Mouse (Mus musculus) myocyte (in vitro differentiated cells): ENCODE results near the gene Zfp874b. TPM values are rescaled to one million over a fixed set of nuclear protein-coding genes. Genes with fewer than 3 reads are reported as not detected.
"Not testable (repeated sequence)": the region's sequence is repeated elsewhere in the genome, so short reads cannot be mapped to it uniquely, and the experiment has no call there.

ENCODE experiments used
- H3K27me3 ChIP-seq: one replicate; pipeline ENCODE4 v1.6.1; 2011; ENCODE audit not compliant: control insufficient read depth, insufficient read depth, insufficient read length
- H3K36me3 ChIP-seq: one replicate; pipeline ENCODE4 v1.6.1; 2011; ENCODE audit not compliant: control insufficient read depth, insufficient read depth
- H3K4me2 ChIP-seq: one replicate; pipeline ENCODE4 v1.6.1; 2011; ENCODE audit warnings: low read depth, control low read depth
- H3K4me3 ChIP-seq: one replicate; pipeline ENCODE4 v1.5.1; 2011; ENCODE audit warnings: mild to moderate bottlenecking, control low read depth, moderate library complexity
- H3K79me2 ChIP-seq: one replicate; pipeline ENCODE4 v1.6.1; 2011; ENCODE audit not compliant: control insufficient read depth, insufficient read depth
- H3ac ChIP-seq: one replicate; pipeline ENCODE4 v1.6.1; 2011; ENCODE audit not compliant: control insufficient read depth, insufficient read length
- CEBPB ChIP-seq: IDR thresholded peaks from 2 replicates; pipeline ENCODE4 v1.6.1; 2011; ENCODE audit warnings: mild to moderate bottlenecking, moderate library complexity; ENCODE audit not compliant: poor library complexity, insufficient read depth, severe bottlenecking
- E2F4 ChIP-seq: IDR thresholded peaks from one replicate; pipeline ENCODE4 v1.6.1; 2011; ENCODE audit warnings: mild to moderate bottlenecking, control low read depth, moderate library complexity; ENCODE audit not compliant: insufficient read depth
- MAX ChIP-seq: IDR thresholded peaks from one replicate; pipeline ENCODE4 v1.6.1; 2011; ENCODE audit warnings: low read depth, mild to moderate bottlenecking, control low read depth
- MYOD1 ChIP-seq, 3 experiments: IDR thresholded peaks; one replicate each; pipeline ENCODE4 v1.6.1; 2011; ENCODE audit warnings: control low read depth in 2 of 3, low read depth in 2 of 3, mild to moderate bottlenecking in 2 of 3, moderate library complexity in 1 of 3; ENCODE audit not compliant: insufficient read length in 2 of 3, control insufficient read depth in 1 of 3
- MYOG ChIP-seq, 3 experiments: IDR thresholded peaks; one replicate each; pipeline ENCODE4 v1.6.1; 2011; ENCODE audit warnings: control low read depth in 2 of 3, low read depth in 2 of 3, mild to moderate bottlenecking in 2 of 3; ENCODE audit not compliant: insufficient read length in 2 of 3, control insufficient read depth in 1 of 3, insufficient read depth in 1 of 3
- POLR2A ChIP-seq: IDR thresholded peaks from one replicate; pipeline ENCODE4 v1.6.1; 2011; ENCODE audit warnings: low read depth, mild to moderate bottlenecking, control low read depth, moderate library complexity; ENCODE audit not compliant: insufficient read length
- POLR2AphosphoS2 ChIP-seq: IDR thresholded peaks from one replicate; pipeline ENCODE4 v1.6.1; 2011; ENCODE audit warnings: low read depth, control low read depth; ENCODE audit not compliant: insufficient read length
- REST ChIP-seq: IDR thresholded peaks from one replicate; pipeline ENCODE4 v1.6.1; 2011; ENCODE audit warnings: mild to moderate bottlenecking, control low read depth, moderate library complexity; ENCODE audit not compliant: insufficient read depth, insufficient read length
- SRF ChIP-seq: IDR thresholded peaks from one replicate; pipeline ENCODE4 v1.6.1; 2011; ENCODE audit warnings: low read depth; ENCODE audit not compliant: control insufficient read depth, insufficient read length
- TCF12 ChIP-seq: IDR thresholded peaks from one replicate; pipeline ENCODE4 v1.6.1; 2011; ENCODE audit warnings: mild to moderate bottlenecking, control low read depth; ENCODE audit not compliant: poor library complexity, insufficient read depth, severe bottlenecking
- TCF3 ChIP-seq: IDR thresholded peaks from one replicate; pipeline ENCODE4 v1.6.1; 2011; ENCODE audit warnings: low read depth, control low read depth; ENCODE audit not compliant: insufficient read length
- USF1 ChIP-seq: IDR thresholded peaks from one replicate; pipeline ENCODE4 v1.6.1; 2011; ENCODE audit warnings: low read depth, mild to moderate bottlenecking, control low read depth, moderate library complexity
- polyA plus RNA-seq: library from polyadenylated mRNA; unstranded; fragments of >200 nt; fragmentation: generic; extraction: Trizol; gene quantifications from one replicate; pipeline ENCODE4 v1.2.1, GENCODE M21; 2012; ENCODE audit warnings: missing spikeins

Gene Zfp874b
- polyA plus RNA-seq, 1 experiment, result 1.8 TPM

- H3K4me2 ChIP-seq, result peak within 1 kb of the TSS; percentile 80
- H3K27me3 ChIP-seq, result no peaks in the 10 kb centered on the region
- no peaks in the 10 kb centered on the region for H3K79me2 ChIP-seq
- H3K36me3 ChIP-seq, result peaks cover under 1% of the 10 kb centered on the region
- peak within 1 kb of the TSS; percentile 61 for H3ac ChIP-seq
- TF ChIP-seq POLR2A (peak; percentile 76), SRF (peak; percentile 14), REST (no peak), POLR2AphosphoS2 (peak; percentile 70)
- peak within 1 kb of the TSS; percentile 78 for H3K4me3 ChIP-seq
Measured at GRCm38 (mm10) chr13:67500084-67500719, 16.1 kb upstream of the Zfp874b start, which contains the start of gene Zfp58. Gene Zfp58 (minus strand): TSS chr13:67500555.

- Histone ChIP-seq H3K36me3 (peaks cover 33% of the 10 kb centered on the region), H3K4me2 (no peak overlapping the region), H3K27me3 (no peaks in the 10 kb centered on the region), H3K4me3 (no peak overlapping the region), H3ac (no peak overlapping the region), H3K79me2 (no peaks in the 10 kb centered on the region)
- no peak for TF ChIP-seq POLR2A
- TF ChIP-seq MAX, result no peak
- no peak for TF ChIP-seq MYOG (IDR thresholded peaks at IDR 0.05; ENCODE audit: control insufficient read depth in 1 of 3, insufficient read depth in 1 of 3, insufficient read length in 2 of 3, low read depth in 2 of 3)
- TF ChIP-seq REST, result no peak
- no peak for TF ChIP-seq TCF3
- no peak for TF ChIP-seq E2F4
- no peak for TF ChIP-seq USF1
- TF ChIP-seq CEBPB, result no peak
- TF ChIP-seq POLR2AphosphoS2, result no peak
- TF ChIP-seq SRF, result no peak
- TF ChIP-seq MYOD1 (IDR thresholded peaks at IDR 0.05; ENCODE audit: control insufficient read depth in 1 of 3, insufficient read length in 2 of 3, low read depth in 2 of 3), result no peak
- TF ChIP-seq TCF12, result no peak
Measured at GRCm38 (mm10) chr13:67495631-67496030, 11.6 kb upstream of the Zfp874b start.

GRCm38 (mm10) chr13:67484424-67484811, 360 bp upstream of the Zfp874b start:
- no peaks in the 10 kb centered on the region for H3K27me3 ChIP-seq
- TF ChIP-seq MYOG (IDR thresholded peaks at IDR 0.05; ENCODE audit: control insufficient read depth in 1 of 3, insufficient read depth in 1 of 3, insufficient read length in 2 of 3, low read depth in 2 of 3), result no peak
- no peak for TF ChIP-seq USF1
- TF ChIP-seq CEBPB, result no peak
- TF ChIP-seq MAX, result no peak
- no peak for TF ChIP-seq E2F4
- no peak for TF ChIP-seq TCF3
- no peak for TF ChIP-seq MYOD1 (IDR thresholded peaks at IDR 0.05; ENCODE audit: control insufficient read depth in 1 of 3, insufficient read length in 2 of 3, low read depth in 2 of 3)
- no peak for TF ChIP-seq REST
- TF ChIP-seq SRF, result no peak
- TF ChIP-seq POLR2A, result no peak
- TF ChIP-seq TCF12, result no peak
- no peak for TF ChIP-seq POLR2AphosphoS2
- H3K36me3 ChIP-seq, result peaks cover 3% of the 10 kb centered on the region
- no peaks in the 10 kb centered on the region for H3K79me2 ChIP-seq
- peak overlapping the region; percentile 47 for H3K4me3 ChIP-seq
- H3ac ChIP-seq, result peak overlapping the region; percentile 51
- H3K4me2 ChIP-seq, result peak overlapping the region; percentile 93

GRCm38 (mm10) chr13:67481528-67481927, 2.5 kb downstream of the Zfp874b start:
- H3K4me3 ChIP-seq, result no peak overlapping the region
- H3K79me2 ChIP-seq, result no peaks in the 10 kb centered on the region
- H3K36me3 ChIP-seq, result peaks cover 3% of the 10 kb centered on the region
- no peaks in the 10 kb centered on the region for H3K27me3 ChIP-seq
- TF ChIP-seq TCF3, result no peak
- no peak for TF ChIP-seq TCF12
- TF ChIP-seq E2F4, result no peak
- TF ChIP-seq MYOD1 (IDR thresholded peaks at IDR 0.05; ENCODE audit: control insufficient read depth in 1 of 3, insufficient read length in 2 of 3, low read depth in 2 of 3), result no peak
- TF ChIP-seq SRF, result no peak
- TF ChIP-seq CEBPB, result no peak
- no peak for TF ChIP-seq REST
- no peak for TF ChIP-seq USF1
- no peak for TF ChIP-seq POLR2A
- TF ChIP-seq MYOG (IDR thresholded peaks at IDR 0.05; ENCODE audit: control insufficient read depth in 1 of 3, insufficient read depth in 1 of 3, insufficient read length in 2 of 3, low read depth in 2 of 3), result no peak
- TF ChIP-seq POLR2AphosphoS2, result no peak
- TF ChIP-seq MAX, result no peak
- H3ac ChIP-seq, result no peak overlapping the region
- H3K4me2 ChIP-seq, result no peak overlapping the region

- Histone ChIP-seq H3K36me3 (peaks cover 12% of the 10 kb centered on the region), H3K79me2 (no peaks in the 10 kb centered on the region), H3K4me3 (no peak overlapping the region), H3K27me3 (no peaks in the 10 kb centered on the region), H3ac (no peak overlapping the region), H3K4me2 (no peak overlapping the region)
- TF ChIP-seq E2F4 (no peak), CEBPB (no peak), MAX (no peak), TCF3 (no peak), MYOG (IDR thresholded peaks at IDR 0.05; ENCODE audit: control insufficient read depth in 1 of 3, insufficient read depth in 1 of 3, insufficient read length in 2 of 3, low read depth in 2 of 3) (no peak), POLR2A (no peak), USF1 (no peak), TCF12 (no peak), REST (no peak), SRF (no peak), POLR2AphosphoS2 (no peak)
Measured at GRCm38 (mm10) chr13:67469274-67469673, 14.8 kb downstream of the Zfp874b start.

- not testable (repeated sequence) for H3ac ChIP-seq, H3K79me2 ChIP-seq, H3K36me3 ChIP-seq, H3K4me2 ChIP-seq, H3K27me3 ChIP-seq, H3K4me3 ChIP-seq
Measured at GRCm38 (mm10) chr13:67463506-67464185, 20.4 kb downstream of the Zfp874b start.
